Mouse (Mus musculus): Measurements from ENCODE around the gene Glis1. TPM values are rescaled to one million over a fixed set of nuclear protein-coding genes. Genes with fewer than 3 reads are reported as not detected.
"Not testable (repeated sequence)": the region's sequence is repeated elsewhere in the genome, so short reads cannot be mapped to it uniquely, and the experiment has no call there.

The Glis1 gene
- polyA plus RNA-seq, 1 experiment from 2014 or later = 37.4 TPM

GRCm38 (mm10) chr4:107577146-107577839 is 142.9 kb downstream of the Glis1 start:
- Histone ChIP-seq H3K9ac (no peak overlapping the region), H3K36me3 (no peaks in the 10 kb centered on the region), H3K27ac (replicated peaks) (no peak overlapping the region), H3K9me3 (replicated peaks) (no peaks in the 10 kb centered on the region), H3K4me3 (replicated peaks) (no peak overlapping the region), H3K4me1 (peaks cover 43% of the 10 kb centered on the region), H3K27me3 (no peaks in the 10 kb centered on the region), H3K4me2 (replicated peaks) (no peak overlapping the region)
- WGBS = 75% methylated on average over 12 of the region's 12 CpGs
- no peak for ATAC-seq (ENCODE audit: insufficient number of reproducible peaks, low FRiP score, low TSS enrichment, low read depth)

GRCm38 (mm10) chr4:107580883-107581282 is 146.5 kb downstream of the Glis1 start:
- H3K4me3 ChIP-seq (replicated peaks) = no peak overlapping the region
- H3K4me2 ChIP-seq (replicated peaks) = no peak overlapping the region
- WGBS = 50% methylated on average over 11 of the region's 11 CpGs
- H3K9ac ChIP-seq = no peak overlapping the region
- no peak overlapping the region for H3K27ac ChIP-seq (replicated peaks)
- H3K36me3 ChIP-seq = no peaks in the 10 kb centered on the region
- no peak for ATAC-seq (ENCODE audit: insufficient number of reproducible peaks, low FRiP score, low TSS enrichment, low read depth)
- H3K27me3 ChIP-seq = no peaks in the 10 kb centered on the region
- peaks cover 37% of the 10 kb centered on the region for H3K4me1 ChIP-seq
- no peaks in the 10 kb centered on the region for H3K9me3 ChIP-seq (replicated peaks)

DNA sequence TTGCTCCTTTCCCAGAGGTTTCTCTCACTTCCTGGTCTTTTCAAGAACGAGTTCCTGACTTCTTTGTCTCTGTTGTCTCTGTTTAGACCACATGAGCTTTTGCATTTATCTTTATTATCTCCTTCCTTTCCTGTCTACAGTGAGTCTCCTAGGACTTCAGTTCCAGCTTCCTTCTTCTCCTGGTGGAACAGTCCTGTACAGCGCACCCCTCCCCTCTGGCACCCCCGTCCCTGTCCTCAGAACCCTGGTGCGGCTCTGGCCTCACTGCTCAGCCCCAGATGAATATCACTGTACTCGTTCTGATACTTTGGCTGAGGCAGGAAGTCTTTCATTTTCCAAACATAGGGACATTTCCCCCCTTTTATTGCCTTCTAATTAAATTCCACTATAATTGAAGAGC is 152.0 kb downstream of the Glis1 start:
- ATAC-seq (ENCODE audit: insufficient number of reproducible peaks, low FRiP score, low TSS enrichment, low read depth) = no peak
- Histone ChIP-seq H3K9ac (no peak overlapping the region), H3K4me2 (replicated peaks) (no peak overlapping the region), H3K4me3 (replicated peaks) (no peak overlapping the region), H3K9me3 (replicated peaks) (no peaks in the 10 kb centered on the region), H3K4me1 (peaks cover 24% of the 10 kb centered on the region), H3K27me3 (no peaks in the 10 kb centered on the region), H3K27ac (replicated peaks) (no peak overlapping the region), H3K36me3 (no peaks in the 10 kb centered on the region)
- 67% methylated on average over 5 of the region's 5 CpGs for WGBS

GRCm38 (mm10) chr4:107588637-107589036 is 154.2 kb downstream of the Glis1 start:
- no peak overlapping the region for H3K27ac ChIP-seq (replicated peaks)
- no peaks in the 10 kb centered on the region for H3K27me3 ChIP-seq
- H3K4me3 ChIP-seq (replicated peaks) = no peak overlapping the region
- no peaks in the 10 kb centered on the region for H3K9me3 ChIP-seq (replicated peaks)
- H3K4me1 ChIP-seq = peaks cover 26% of the 10 kb centered on the region
- ATAC-seq (ENCODE audit: insufficient number of reproducible peaks, low FRiP score, low TSS enrichment, low read depth) = no peak
- no peaks in the 10 kb centered on the region for H3K36me3 ChIP-seq
- WGBS = 73% methylated on average over 7 of the region's 7 CpGs
- no peak overlapping the region for H3K4me2 ChIP-seq (replicated peaks)
- H3K9ac ChIP-seq = no peak overlapping the region

DNA sequence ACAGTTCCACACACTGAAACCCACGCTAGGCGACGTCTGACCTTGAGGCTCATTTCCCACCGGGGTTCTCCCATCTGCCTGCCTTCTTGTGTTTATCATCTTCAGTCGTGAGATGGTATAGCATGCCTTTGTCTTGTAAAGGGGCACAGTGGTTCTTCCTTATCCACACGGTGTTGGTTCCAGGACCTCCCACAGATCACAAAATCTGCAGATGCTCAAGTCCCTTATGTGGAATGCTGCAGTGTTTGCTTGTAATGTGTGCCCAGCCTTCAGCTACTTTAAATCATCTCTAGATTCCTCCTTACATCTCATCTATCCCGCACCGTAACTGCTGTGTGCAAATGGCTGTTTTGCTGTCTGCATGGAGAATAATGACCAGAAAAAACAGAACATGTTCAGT is 154.7 kb downstream of the Glis1 start:
- no peaks in the 10 kb centered on the region for H3K9me3 ChIP-seq (replicated peaks)
- WGBS = 47% methylated on average over 8 of the region's 8 CpGs
- H3K27ac ChIP-seq (replicated peaks) = no peak overlapping the region
- H3K36me3 ChIP-seq = no peaks in the 10 kb centered on the region
- peaks cover 26% of the 10 kb centered on the region for H3K4me1 ChIP-seq
- H3K4me2 ChIP-seq (replicated peaks) = no peak overlapping the region
- no peak for ATAC-seq (ENCODE audit: insufficient number of reproducible peaks, low FRiP score, low TSS enrichment, low read depth)
- no peak overlapping the region for H3K4me3 ChIP-seq (replicated peaks)
- no peaks in the 10 kb centered on the region for H3K27me3 ChIP-seq
- no peak overlapping the region for H3K9ac ChIP-seq

GRCm38 (mm10) chr4:107590805-107591534 is 156.6 kb downstream of the Glis1 start:
- Histone ChIP-seq H3K4me3 (replicated peaks) (no peak overlapping the region), H3K4me1 (peaks cover 26% of the 10 kb centered on the region), H3K36me3 (no peaks in the 10 kb centered on the region), H3K9me3 (replicated peaks) (no peaks in the 10 kb centered on the region), H3K9ac (no peak overlapping the region), H3K4me2 (replicated peaks) (no peak overlapping the region), H3K27ac (replicated peaks) (0 out of 2 replicates have a peak overlapping the region, but pooled peaks have one; percentile 7), H3K27me3 (no peaks in the 10 kb centered on the region)
- ATAC-seq (ENCODE audit: insufficient number of reproducible peaks, low FRiP score, low TSS enrichment, low read depth) = 0 out of 2 replicates have a peak, but pooled peaks have one; percentile 36
- 56% methylated on average over 14 of the region's 14 CpGs for WGBS

- no peak overlapping the region for H3K4me3 ChIP-seq (replicated peaks)
- peaks cover 37% of the 10 kb centered on the region for H3K4me1 ChIP-seq
- H3K27ac ChIP-seq (replicated peaks) = no peak overlapping the region
- H3K9ac ChIP-seq = no peak overlapping the region
- H3K9me3 ChIP-seq (replicated peaks) = no peaks in the 10 kb centered on the region
- no peak overlapping the region for H3K4me2 ChIP-seq (replicated peaks)
- 85% methylated on average over 4 of the region's 4 CpGs for WGBS
- no peaks in the 10 kb centered on the region for H3K27me3 ChIP-seq
- ATAC-seq (ENCODE audit: insufficient number of reproducible peaks, low FRiP score, low TSS enrichment, low read depth) = no peak
- H3K36me3 ChIP-seq = no peaks in the 10 kb centered on the region
Observed at GRCm38 (mm10) chr4:107593426-107593825, 159.0 kb downstream of the Glis1 start.

DNA sequence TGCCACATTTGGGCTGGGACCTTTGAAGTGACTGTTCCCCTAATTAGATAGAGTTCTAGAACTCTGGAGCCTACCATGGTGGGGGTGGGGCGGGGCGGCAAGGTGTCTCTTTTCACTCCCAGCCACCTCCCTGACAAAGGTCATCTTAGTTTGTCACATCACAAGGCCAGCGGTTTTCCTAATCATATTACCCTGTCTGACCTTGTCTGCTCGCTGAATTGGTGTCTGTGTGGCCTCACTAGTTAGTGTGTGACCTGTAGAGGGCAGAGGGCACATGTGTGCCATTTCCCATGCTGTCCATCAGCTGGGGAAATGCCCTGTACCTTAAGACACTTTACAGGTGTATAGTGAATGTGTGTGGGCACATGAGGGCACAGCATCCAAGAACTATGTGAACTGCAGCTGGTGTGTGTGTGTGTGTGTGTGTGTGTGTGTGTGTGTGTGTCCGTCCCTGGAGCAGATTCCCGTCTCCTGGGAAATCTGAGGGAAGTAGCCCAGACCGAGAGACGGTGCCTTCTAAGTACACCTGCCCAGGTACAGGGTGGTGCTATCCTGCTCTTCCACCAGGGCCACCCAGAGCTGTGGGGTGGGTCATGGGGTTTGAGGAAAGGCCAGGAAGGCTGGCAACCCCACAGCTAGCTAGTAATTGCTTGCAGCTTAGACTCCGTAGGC is 163.0 kb downstream of the Glis1 start:
- no peak for ATAC-seq (ENCODE audit: insufficient number of reproducible peaks, low FRiP score, low TSS enrichment, low read depth)
- no peaks in the 10 kb centered on the region for H3K36me3 ChIP-seq
- peaks cover 21% of the 10 kb centered on the region for H3K4me1 ChIP-seq
- peak overlapping the region; percentile 39 for H3K27ac ChIP-seq (replicated peaks)
- H3K9me3 ChIP-seq (replicated peaks) = no peaks in the 10 kb centered on the region
- H3K4me2 ChIP-seq (replicated peaks) = no peak overlapping the region
- 32% methylated on average over 9 of the region's 9 CpGs for WGBS
- H3K9ac ChIP-seq = no peak overlapping the region
- no peaks in the 10 kb centered on the region for H3K27me3 ChIP-seq
- H3K4me3 ChIP-seq (replicated peaks) = no peak overlapping the region

- ATAC-seq (ENCODE audit: insufficient number of reproducible peaks, low FRiP score, low TSS enrichment, low read depth) = no peak
- Histone ChIP-seq H3K27ac (replicated peaks) (peak overlapping the region; percentile 39), H3K36me3 (no peaks in the 10 kb centered on the region), H3K9me3 (replicated peaks) (no peaks in the 10 kb centered on the region), H3K4me1 (peaks cover 27% of the 10 kb centered on the region), H3K4me2 (replicated peaks) (no peak overlapping the region), H3K27me3 (no peaks in the 10 kb centered on the region), H3K9ac (no peak overlapping the region), H3K4me3 (replicated peaks) (no peak overlapping the region)
- 12% methylated on average over 10 of the region's 10 CpGs for WGBS
Observed at GRCm38 (mm10) chr4:107597898-107598580, 163.6 kb downstream of the Glis1 start.

DNA sequence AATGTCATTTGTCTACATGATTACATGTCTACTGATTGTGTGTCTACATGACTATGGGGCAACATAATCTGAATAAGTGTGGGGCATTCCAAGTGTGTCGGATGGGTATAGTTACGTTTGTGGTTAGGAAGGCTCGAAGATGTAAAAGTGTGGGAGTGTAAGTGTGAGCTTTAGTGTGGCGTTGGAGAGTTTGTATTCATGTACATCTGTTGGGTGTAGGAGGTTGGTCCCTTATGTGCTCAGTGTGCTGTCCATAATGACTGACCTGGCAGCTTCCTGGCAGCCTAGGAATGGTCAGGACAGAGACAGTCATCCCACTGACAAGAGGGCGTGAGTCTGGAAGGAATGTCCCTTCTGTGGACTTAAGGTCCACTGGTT is 164.2 kb downstream of the Glis1 start:
- not testable (repeated sequence) for ATAC-seq (ENCODE audit: insufficient number of reproducible peaks, low FRiP score, low TSS enrichment, low read depth); H3K9me3 ChIP-seq (replicated peaks); H3K36me3 ChIP-seq; H3K27ac ChIP-seq (replicated peaks); H3K4me2 ChIP-seq (replicated peaks); H3K27me3 ChIP-seq; H3K4me3 ChIP-seq (replicated peaks); H3K9ac ChIP-seq
- H3K4me1 ChIP-seq = peaks cover 31% of the 10 kb centered on the region
- WGBS = 70% methylated on average over 5 of the region's 5 CpGs

DNA sequence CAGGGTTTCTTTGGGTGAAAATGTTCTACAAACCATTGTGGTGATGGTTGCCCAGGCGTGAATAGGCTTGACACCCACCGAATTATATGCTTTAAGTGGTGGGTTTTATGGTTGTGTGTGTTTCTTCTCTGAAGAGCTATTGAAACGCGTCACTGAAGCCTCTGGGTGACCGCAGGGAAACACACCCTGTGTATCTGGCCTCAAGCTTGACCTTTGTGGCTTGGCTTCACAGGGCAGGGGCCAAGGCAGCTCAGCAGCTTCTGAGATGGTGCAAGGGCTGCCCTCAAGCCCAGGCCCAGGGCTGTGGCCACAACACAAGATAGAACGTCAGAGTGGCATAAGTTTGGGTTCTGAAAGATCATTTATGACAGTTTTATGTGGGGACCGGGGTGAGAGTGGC is 167.9 kb downstream of the Glis1 start:
- H3K9me3 ChIP-seq (replicated peaks) = no peaks in the 10 kb centered on the region
- WGBS = 80% methylated on average over 7 of the region's 7 CpGs
- H3K9ac ChIP-seq = no peak overlapping the region
- H3K4me2 ChIP-seq (replicated peaks) = no peak overlapping the region
- no peak overlapping the region for H3K27ac ChIP-seq (replicated peaks)
- H3K36me3 ChIP-seq = no peaks in the 10 kb centered on the region
- H3K4me3 ChIP-seq (replicated peaks) = no peak overlapping the region
- ATAC-seq (ENCODE audit: insufficient number of reproducible peaks, low FRiP score, low TSS enrichment, low read depth) = no peak
- peaks cover 53% of the 10 kb centered on the region for H3K4me1 ChIP-seq
- no peaks in the 10 kb centered on the region for H3K27me3 ChIP-seq

Measured in embryonic facial prominence, embryonic 15.5 days (tissue).